Mouse (Mus musculus) left cerebral cortex, adult 8-10 months (tissue): ENCODE measurements around the gene Rnf10. TPM values are rescaled to one million over a fixed set of nuclear protein-coding genes. Genes with fewer than 3 reads are reported as not detected.
"Not testable (repeated sequence)": the region's sequence is repeated elsewhere in the genome, so short reads cannot be mapped to it uniquely, and the experiment has no call there.

ENCODE experiments used
- DNase-seq, 2 experiments: peaks; one replicate each; pipeline ENCODE4 v3.0.0; 2022; ENCODE audit warnings: low spot score in 2 of 2
- total RNA-seq, 4 experiments: library from RNA; stranded (reverse); gene quantifications; 2 replicates each; pipeline ENCODE4 v1.2.4; 2022

Rnf10 gene
- 100 to 1,000 TPM; 216 to 259 (median 243) TPM for total RNA-seq

DNA sequence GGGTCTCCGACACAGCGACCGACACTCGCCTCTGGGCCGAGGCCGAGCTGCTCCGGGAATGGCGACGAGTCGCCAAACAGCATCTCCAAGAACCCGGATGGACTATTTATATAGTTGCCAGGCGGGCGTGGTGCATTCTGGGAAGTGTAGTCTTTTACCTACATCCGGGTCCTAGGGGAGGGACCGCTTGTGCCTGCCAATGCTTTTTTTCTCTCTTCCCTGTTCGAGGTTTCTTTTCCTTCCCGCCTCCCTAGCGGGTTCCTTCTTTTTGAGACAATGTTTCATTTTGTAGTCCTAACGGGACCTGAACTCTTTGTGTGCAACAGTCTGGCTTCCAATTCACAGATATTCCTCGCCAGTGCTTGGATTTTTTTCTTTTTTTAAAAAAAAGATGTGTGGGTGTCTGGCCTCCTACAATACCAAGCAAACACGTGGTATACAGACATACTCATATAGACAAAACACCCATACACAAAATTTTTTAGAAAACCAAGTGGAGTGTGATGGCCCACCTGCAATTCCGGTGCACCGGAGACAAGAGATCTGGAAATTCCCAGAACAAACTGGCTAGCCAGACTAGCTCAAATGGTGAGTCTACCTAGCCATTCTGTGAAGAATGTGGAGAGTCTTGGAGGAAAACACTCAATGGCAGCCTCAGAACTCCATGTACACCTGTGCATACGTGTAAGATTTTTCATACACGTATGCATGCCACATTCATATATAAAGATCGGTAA, at the start of gene Rnf10:
Rnf10 (minus strand) TSS at position 87 of the 737 bp plus-strand sequence.
- peak; percentile 95 to 99 for DNase-seq

DNA sequence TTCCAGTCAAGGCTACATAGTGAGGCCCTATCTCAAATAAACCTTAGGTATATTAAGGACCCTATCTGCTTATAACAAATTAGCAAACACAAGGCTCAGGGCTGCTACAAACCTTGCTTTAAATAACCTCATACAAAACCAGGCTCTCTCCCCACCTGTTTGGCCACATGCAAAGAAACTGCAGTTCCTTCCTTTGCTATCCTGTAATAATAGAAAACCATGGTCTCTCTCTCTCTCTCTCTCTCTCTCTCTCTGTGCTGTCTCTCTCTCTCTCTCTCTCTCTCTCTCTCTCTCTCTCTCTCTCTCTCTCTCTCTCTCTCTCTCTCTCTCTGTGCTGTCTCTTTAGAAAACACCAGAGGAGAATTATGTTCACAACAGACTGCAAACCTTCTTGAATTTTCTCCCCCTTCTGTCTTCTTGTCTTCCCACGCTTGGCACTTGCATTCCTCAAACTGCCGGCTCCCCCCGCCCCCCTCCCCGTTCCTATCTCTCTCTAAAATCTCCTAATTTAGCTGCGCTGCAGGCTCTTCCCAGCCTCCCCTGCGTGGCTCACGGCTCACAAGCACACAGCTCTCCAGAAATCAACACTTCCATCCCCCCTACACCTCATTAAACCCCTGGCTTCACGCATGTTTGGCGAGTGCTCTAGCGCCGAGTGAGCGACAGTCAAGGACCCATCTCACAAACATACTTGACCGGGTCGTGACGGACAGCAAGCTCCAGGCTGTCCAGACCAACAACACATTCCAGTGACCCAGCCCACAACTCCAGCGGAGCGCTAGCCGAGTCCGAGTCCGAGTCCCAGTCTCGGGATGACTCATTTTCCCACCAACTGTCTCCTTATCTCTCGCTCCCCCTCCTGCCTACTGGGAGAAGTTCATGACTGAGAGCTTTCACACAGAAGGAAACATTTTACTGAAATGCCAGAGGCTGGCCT, 46.6 kb upstream of the Rnf10 start:
- peak; percentile 71 to 88 for DNase-seq

DNA sequence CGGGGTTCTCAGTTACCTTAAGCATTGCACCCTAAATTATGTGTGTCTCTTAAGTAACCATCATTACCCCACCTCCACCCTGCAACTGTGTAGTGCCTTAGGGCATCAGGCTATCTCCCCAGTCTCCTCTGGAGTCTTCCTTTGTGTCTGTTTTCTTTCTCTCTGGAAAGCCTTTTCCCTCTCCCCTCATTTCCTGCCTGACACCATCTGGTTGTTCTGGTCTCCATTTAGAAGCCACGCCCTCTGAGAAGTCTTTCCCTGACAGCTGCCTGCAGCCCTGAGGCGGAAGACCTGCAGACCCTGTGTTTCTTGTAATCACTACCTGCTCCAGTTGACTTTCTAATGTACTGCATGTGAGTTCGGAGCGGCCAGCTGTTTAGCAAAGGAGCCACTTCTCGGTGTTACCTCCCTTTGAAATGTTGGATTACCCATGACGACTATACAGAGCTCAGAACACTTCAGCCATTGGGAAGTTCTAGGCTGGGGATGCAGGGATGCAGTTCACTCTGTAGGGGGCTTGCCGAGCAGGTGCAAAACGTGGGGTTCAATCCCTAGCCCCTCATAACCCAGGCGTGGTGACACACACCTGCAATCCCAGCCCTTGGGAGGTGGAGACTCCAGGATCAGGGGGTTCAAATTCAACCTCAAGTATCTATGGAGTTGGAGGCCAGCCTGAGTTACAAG, 45.1 kb upstream of the Rnf10 start:
- DNase-seq, result no peak

DNA sequence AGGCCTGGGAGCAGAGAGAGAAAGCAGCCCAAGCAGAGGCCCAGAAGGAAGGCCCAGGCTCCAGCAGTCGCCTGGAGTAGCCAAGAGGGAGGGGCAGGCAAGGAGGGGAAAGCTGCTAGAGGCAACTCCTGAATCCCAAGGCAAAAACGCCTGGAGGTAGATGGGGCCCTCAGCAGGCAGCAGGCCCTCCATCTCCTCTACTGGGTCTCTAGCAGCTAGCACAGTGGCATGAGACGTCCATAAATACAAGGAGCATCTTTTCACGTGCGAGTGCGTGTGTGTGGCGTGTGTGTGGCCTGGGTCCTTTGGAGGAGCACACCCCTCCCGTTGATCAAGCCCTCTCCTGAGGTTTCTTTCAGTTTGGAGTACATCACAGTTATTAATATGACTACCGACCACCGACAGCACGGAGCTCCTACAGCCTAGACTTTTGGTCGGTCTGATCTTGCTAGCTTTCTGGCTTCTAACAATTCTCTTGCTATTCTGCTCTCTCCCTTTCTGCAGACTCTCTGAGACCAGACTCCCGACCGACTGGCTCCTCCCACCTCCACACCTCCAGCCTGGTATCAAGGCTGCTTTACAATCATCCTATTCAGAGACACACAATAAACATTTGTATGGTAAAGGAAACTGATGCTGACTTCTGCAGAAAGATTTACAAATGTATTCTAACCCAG, 44.4 kb upstream of the Rnf10 start:
- DNase-seq, result no peak

DNA sequence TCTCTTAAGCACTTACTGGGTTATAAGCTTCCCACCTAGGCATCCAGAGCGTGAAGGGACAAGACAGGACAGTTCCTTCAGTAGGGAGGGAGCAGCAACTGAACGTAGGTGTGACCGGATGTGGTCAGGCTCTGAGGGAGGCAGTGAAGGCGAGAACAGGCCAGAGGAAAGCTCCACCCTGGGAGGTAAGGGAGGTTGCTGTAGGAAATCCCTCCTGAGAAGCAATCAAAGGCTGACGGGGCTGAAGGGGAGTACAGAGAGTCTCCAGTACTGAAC, 40.9 kb upstream of the Rnf10 start:
- no peak for DNase-seq

DNA sequence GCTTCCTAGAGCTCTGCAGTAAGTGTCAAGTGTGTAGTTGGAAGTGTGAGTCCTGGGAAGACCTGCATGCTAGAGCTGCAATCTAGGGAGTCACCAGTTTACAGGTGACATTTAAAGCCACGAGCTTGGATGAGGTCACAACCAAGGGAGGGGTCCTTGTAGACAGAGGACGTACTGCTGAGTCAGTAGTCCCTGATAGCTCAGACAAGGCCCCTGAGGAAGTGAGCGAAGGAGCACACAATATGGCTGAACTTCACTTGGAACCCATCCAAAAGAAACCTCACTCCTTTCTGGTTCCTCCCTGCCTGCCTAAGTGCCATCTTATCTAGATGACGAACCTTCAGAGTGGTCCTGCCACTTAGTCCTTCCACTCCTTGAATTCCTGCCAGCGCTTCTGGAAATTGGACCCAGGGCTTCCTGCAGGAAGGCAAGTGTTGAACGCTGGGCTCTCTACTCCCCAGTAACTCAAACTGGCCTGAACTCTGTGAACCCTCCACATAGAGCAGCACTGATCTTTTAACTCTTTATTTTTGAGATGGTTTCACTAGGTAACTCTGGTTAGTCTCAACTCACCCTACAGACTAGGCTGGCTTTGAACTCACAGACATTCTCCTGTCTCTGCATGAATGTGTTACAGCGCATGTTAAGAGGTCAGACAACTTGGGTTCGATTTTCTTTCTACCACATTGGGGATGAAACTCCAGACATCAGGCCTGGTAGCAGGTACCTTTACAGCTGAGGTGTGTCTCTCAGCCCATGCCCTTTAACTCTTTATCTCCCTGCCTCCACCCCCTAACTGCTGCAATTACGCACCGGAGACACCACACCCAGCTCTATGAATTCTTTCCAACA, 40.3 kb upstream of the Rnf10 start:
- DNase-seq, result no peak

DNA sequence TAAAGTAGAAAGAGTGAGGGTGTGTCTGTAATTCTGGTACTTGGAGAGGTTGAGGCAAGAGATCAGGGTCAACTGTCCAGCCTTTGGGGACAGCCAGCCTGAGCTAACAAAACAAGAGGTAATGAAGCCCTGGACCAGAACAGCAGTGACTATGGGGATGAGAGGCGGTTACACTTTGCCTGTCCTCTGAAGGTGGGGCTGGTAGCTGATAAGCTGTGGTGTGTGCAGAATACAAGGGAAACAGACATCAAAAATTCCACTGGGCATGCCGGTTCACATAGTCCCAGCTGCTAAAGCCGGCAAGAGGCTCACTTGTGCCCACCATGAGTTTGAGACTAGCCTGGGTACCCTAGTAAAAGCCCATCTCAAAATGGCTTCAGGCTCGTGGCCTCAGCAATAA, 39.7 kb upstream of the Rnf10 start:
- no peak for DNase-seq

DNA sequence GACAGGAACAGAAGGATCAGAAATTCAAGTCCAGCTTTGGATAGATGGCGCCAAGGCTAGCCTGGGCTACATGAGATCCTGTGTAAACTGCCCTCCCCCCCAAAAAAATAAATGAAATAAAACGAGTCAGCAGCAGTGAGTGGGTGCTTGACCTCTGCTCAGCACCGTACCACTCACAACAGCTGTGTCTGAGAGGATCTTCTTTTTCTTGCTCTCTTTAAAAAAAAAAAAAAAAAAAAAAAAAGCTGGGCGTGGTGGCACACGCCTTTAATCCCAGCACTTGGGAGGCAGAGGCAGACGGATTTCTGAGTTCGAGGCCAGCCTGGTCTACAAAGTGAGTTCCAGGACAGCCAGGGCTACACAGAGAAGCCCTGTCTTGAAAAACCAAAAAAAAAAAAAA, 29.5 kb upstream of the Rnf10 start:
- not testable (repeated sequence) for DNase-seq

DNA sequence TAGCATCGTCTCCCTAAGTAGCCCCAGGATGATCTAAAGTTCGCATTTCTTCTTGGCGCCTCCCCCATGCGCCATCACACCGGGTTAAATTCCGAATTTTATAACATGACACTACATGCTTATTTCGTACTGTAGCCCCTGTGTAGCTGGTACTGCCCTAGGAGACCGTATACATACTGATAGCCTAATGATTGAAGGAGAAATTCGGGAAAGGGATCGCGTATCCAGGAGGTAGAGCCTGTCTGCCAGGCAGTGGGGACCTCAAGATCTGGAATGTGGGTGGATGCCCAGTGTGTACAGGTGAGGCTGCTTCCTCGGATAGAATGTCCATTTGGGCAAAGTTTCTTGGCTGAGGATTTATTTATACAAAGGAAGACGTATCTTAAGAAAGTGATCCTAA, 28.9 kb upstream of the Rnf10 start:
- DNase-seq, result no peak

DNA sequence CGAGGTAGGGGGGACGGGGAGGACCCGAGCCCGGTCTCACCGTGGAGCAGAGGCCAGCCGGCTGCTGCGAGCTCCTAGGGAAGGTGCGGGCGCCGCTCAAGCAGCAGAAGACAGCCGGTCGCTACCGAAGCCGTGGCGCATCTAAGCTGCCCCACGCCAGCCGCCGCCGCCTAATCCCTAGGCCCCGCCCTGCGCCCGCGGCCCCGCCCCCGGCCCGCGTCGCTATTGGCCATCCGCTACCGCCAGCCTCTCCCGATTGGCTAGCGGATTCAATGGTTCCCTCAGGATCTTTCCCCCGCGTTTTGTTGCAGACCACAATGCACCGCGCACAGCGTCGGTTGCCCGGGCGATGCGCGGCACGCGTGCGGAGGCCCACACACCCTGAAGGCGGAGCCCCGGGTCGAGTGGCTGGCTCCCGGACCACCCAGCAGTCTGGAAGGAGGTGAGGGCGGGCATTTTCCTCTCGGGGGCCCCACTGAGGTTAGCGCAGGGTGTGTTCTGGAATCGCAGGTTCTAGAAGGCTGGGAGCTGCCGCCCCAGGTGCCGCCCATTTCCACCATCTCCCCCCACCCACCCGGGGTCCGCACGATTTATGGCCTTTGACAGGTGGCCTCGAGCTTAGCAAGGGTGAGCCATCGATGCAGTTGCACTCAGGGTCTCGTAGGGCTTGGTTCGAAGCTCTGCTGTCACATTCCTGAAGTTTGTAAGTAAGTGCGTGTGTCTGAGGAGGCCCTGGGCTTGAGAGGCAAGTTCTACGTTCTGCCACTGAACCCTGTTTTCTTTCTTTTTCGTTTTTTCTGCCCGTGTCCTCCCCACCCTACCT, 28.3 kb upstream of the Rnf10 start, which contains the start of gene Dynll1:
Dynll1 (minus strand) TSS at position 208 of the 823 bp plus-strand sequence.
- peak; percentile 97 to 100 for DNase-seq

DNA sequence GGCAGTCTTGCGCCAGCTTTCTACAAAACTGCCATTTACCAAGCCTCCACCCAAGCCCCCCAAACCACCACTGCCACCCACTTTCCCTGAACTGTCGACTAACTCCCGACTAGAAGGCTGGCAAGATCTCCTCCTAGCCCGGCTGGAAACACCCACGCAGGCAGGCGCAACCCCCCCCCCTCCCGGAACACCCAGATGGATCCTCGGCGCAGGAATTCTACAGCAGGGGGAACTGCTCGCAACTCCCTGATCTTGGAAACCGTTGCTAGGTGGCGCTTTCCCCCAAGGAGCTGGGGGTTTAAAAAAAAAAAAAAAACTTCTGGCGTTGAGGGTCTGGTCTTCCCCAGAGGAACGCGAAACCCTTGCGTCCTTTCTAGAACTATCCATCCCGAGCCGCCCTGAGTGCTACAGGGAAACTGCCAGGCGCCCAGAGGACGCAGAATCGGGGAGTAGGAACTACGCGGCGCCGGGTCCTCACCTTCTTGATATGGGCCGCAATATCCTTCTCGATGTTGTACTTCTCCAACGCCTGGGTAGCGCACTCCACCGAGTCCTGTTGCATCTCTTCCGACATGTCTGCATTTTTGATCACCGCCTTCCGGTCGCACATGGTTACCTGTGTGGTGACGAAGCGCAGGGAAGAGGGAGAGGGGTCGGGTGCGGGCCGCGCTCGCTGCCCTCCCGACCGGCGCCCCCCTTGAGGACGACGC, 27.5 kb upstream of the Rnf10 start:
- DNase-seq, result peak; percentile 55 to 57

DNA sequence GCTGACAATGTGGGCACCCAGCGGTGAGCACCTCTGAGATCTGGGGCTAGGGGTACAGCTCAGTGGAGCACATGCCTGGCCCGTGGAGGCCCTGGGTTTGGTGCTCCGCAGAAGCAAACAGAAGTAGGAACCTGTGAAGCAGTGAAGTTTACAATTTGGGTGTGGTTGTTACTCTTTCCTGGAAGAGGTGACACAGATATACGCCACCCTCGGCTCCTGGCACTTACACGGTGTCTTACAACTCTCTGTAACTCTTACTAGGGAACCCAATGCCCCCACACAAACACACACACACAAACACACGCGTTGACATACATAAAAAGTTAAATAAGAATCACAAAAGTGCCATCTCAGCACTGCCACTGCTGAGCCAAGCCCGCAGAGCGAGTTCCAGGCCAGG, 23.6 kb upstream of the Rnf10 start:
- no peak for DNase-seq

DNA sequence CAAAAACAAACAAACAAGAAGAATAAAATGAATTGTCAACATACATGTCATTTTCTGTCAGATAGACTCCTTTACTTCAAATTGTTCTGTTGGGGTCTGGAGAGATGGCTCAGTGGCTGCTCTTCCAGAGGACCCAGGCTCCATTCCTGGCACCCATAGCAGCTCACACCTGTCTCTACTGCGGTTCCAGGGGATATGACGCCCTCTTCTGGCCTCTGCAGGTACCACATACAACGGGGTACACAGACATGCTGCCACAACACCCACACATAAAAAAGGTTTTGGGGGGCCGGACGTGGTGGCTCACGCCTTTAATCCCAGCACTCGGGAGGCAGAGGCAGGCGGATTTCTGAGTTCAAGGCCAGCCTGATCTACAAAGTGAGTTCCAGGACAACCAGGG, 21.5 kb upstream of the Rnf10 start:
- no peak for DNase-seq

DNA sequence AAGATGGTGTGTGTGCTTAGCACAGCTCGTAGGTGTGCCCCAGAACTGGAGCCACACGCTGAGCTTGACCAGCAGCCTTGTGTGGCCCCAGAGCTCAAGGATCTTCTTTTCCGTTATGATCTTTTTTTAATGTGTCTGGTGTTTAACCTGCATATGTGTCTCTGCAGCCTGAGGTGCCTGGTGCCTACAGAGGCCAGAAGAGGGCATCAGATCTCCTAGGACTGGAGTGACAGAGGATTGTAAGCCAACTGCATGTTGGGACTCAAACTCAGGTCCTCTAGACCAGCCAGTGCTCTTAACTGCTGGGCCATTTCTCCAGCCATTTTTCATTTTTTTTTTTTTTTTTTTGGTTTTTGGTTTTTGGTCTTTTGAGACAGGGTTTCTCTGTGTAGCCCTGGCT, 12.0 kb upstream of the Rnf10 start:
- DNase-seq, result no peak

DNA sequence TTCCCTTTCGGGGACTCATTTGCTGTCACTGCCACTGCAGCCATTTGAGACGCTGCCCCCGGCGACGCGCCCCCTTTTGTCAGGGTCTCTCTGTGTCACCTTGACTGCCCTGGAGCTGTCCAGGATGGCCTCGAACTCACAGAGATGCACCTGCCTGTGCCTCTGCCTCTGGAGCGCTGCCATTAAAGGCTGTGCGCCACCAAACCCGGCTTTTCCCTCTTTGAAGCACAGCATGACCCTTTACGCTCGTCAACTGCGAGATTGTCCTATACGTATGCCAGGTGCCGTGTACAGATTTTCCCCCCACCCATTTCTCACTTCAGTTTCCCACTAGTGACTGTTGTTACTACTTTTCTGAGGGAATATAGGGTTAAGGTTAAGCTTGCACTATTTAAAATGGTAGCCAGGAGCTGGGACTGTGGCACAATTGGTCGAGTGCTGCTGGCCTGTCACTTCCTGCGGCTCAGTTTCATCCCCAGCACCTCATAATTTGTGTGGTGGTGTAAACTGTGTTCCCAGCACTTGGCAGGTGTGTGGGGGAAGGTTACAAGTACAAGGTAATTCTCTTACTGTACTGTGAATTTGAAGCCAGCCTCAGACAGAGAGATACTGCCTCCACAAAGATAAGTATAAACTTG, 7.5 kb upstream of the Rnf10 start:
- DNase-seq, result no peak

DNA sequence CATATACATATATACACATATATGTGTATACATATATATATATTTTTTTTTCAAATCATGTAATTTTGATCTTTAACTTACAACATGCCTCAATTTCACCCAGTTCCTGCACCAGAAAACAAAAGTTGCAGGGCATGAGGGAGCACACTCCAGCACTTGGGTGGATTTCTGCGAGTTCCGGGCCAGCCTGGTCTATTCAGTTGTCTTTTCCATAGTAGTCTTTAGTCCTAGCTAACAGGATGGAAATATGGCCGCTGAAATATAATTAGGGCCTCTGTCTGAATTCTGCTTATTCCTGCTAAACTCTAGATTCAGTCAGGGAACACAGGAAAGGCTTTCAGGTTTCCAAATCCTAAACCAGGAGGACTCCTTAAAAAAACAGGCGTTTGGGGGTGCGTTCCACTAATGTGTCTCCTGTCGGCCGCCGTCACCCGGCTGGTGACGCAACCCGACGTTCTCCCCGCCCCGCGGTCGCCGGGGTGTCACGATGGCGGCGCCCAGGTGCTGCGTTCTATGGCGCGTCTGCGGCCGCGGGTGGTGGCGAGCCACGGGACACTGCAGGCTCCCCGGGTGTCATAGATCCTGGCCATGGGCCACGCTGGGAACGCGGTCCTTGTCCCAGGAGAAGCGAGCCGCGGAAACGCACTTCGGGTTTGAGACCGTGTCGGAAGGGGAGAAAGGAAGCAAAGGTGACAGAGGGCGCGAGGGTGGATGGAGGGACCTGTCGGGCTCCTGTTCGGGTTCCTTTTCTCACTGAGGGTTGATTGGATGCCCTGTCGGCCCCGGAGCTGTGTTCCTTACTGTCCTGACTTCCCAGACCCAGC, 6.7 kb upstream of the Rnf10 start, which contains the start of gene Coq5:
Coq5 (plus strand) TSS at position 441 of the 824 bp plus-strand sequence.
- peak; percentile 77 to 85 for DNase-seq

DNA sequence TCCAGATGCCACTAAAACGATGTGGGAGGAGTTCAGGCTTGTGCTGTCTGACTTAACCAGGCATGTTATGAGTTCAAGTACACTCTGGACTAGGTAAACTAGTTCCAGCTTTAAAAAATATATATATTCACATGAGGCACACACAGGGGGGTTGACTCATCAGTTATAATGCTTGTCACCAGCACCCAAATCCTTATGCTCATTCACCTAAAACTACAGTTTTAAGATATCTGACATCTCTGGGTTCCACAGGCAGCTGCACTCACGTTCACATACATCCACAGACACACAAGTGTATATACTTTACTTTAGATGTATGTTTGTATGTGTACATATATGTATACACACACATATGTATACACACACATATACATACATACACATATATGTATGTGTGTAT, 6.1 kb upstream of the Rnf10 start:
- no peak for DNase-seq

DNA sequence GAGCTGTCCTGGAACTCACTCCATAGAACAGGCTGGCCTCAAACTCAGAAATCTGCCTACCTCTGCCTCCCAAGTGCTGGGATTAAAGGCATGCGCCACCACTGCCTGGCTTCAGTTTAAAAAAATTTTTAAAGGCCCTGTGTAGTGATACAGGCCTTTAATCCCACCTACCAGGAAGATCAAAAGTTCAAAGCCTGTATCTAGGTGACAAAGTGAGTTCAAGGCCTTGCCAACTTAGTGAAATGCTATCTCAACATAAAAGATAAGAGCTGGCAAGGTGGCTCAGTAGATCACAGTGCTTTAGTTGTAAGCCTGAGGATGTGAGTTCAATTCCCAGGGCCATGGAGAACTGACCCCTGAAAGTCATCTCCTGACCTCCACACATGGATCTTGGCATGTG, 5.4 kb upstream of the Rnf10 start:
- no peak for DNase-seq
